Mouse (Mus musculus) forebrain, embryonic 12.5 days (tissue): Measurements from ENCODE around the gene Bcr. TPM values are rescaled to one million over a fixed set of nuclear protein-coding genes. Genes with fewer than 3 reads are reported as not detected.

ENCODE experiments used
- ATAC-seq: fragments of 200-750 bp; cut with Nextera tagmentation; 2 replicates; pipeline ENCODE4 v1.8.0; 2017; ENCODE audit warnings: moderate TSS enrichment; ENCODE audit not compliant: low FRiP score
- H3K27ac ChIP-seq: fragments of 300-500 bp; sonication (generic); 2 replicates; pipeline ENCODE4 v1.5.1; 2016; ENCODE audit warnings: mild to moderate bottlenecking
- H3K27me3 ChIP-seq: fragments of 300-500 bp; sonication (generic); 2 replicates; pipeline ENCODE4 v1.6.1; 2016; ENCODE audit warnings: mild to moderate bottlenecking
- H3K36me3 ChIP-seq: fragments of 300-500 bp; sonication (generic); replicated peaks from 2 replicates; pipeline ENCODE4 v1.6.1; 2016; ENCODE audit warnings: mild to moderate bottlenecking
- H3K4me1 ChIP-seq: fragments of 300-500 bp; sonication (generic); 2 replicates; pipeline ENCODE4 v1.6.1; 2016
- H3K4me2 ChIP-seq: fragments of 300-500 bp; sonication (generic); 2 replicates; pipeline ENCODE4 v1.6.1; 2016; ENCODE audit warnings: mild to moderate bottlenecking, moderate library complexity
- H3K4me3 ChIP-seq: fragments of 300-500 bp; sonication (generic); replicated peaks from 2 replicates; pipeline ENCODE4 v1.5.1; 2016; ENCODE audit warnings: mild to moderate bottlenecking
- H3K9ac ChIP-seq: fragments of 300-500 bp; sonication (generic); 2 replicates; pipeline ENCODE4 v1.6.1; 2016; ENCODE audit warnings: mild to moderate bottlenecking
- H3K9me3 ChIP-seq: fragments of 300-500 bp; sonication (generic); 2 replicates; pipeline ENCODE4 v1.6.1; 2016
- WGBS: fragments of 180-500 bp; shearing (Covaris S2); methylation state at CpG from one replicate; pipeline ENCODE4 v1.1.7; 2016; 5-methylcytosine and 5-hydroxymethylcytosine counted together
- polyA plus RNA-seq: library from polyadenylated mRNA; unstranded; fragments of >200 nt; fragmentation: Nextera tagmentation; extraction: Ambion mirVana; gene quantifications from 2 replicates; pipeline ENCODE4 v1.2.1, GENCODE M21; 2016

The Bcr gene
- 11.5 TPM in 2 replicates for polyA plus RNA-seq

DNA sequence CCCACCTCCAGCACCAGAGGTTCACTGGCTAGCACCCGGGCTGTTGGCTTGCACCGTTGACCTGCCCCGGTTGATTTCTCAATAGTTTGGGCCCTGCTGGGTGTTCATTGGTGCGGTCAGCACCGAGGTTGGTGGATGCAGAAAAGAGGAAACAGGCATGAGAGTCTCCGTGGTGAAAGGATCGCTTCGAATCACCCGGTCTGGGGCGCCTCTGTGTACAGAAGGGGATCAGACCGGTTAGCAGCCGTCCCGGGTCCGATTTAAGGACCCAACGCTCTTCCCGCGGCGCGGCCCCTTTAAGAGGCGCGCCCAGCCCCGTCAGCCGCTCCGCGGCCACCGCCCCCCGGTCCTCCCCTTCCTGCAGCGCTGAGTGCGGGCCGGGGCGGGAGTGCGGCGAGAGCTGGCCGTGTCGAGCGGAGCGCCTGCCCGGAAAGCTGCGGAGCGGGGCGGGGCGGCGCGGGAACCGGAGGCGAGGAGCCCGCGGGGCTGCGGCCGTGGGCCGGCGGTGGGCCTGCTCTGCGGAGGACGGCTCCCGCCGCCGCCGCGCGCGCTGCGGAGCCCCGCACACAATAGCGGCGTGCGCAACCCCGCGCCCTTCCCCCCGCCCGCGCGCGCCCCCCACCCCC is at the start of gene Bcr:
Gene Bcr, plus strand, starts transcription at position 376 of the 626 bp plus-strand sequence.
- peaks cover 74% of the 10 kb centered on the region for H3K4me1 ChIP-seq
- H3K4me2 ChIP-seq: peak within 1 kb of the TSS; percentile 85
- H3K9me3 ChIP-seq: no peaks in the 10 kb centered on the region
- H3K27me3 ChIP-seq: peaks cover 11% of the 10 kb centered on the region; the same call in 1 of the 2 replicates
- H3K9ac ChIP-seq: peak within 1 kb of the TSS; percentile 89
- peak within 1 kb of the TSS; percentile 81 for H3K27ac ChIP-seq
- H3K36me3 ChIP-seq: 0 out of 2 replicates have a peak, but pooled peaks cover 11% of the 10 kb centered on the region
- ATAC-seq: peak; percentile 89
- H3K4me3 ChIP-seq: peak within 1 kb of the TSS; percentile 89
- WGBS: 1% methylated on average over 33 of the region's 73 CpGs

DNA sequence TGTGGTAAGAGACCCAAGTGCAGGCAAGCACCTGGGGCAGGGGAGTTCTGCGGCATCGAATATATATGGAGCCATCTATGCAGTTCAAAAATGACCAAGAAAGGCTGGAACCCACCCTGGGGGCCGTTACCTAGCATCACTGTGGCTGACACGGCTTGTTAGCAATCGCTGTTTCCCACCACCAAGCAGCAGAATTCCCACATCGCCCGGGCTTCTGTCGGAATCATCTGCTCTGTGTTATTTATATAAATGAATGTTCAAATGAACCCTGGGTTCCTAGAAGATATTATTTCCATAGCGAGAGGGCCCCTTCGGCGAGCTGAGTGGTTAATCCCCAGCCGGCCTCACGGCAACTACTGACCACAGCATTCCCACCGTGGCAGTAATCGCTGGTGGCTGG is 49.7 kb upstream of the Bcr start:
- Histone ChIP-seq H3K27me3 (no peaks in the 10 kb centered on the region), H3K27ac (no peak overlapping the region), H3K36me3 (no peaks in the 10 kb centered on the region), H3K4me3 (no peak overlapping the region), H3K4me1 (peaks cover 14% of the 10 kb centered on the region), H3K9ac (no peak overlapping the region), H3K4me2 (no peak overlapping the region), H3K9me3 (no peaks in the 10 kb centered on the region)
- no peak for ATAC-seq
- 92% methylated on average over 15 of the region's 15 CpGs for WGBS

DNA sequence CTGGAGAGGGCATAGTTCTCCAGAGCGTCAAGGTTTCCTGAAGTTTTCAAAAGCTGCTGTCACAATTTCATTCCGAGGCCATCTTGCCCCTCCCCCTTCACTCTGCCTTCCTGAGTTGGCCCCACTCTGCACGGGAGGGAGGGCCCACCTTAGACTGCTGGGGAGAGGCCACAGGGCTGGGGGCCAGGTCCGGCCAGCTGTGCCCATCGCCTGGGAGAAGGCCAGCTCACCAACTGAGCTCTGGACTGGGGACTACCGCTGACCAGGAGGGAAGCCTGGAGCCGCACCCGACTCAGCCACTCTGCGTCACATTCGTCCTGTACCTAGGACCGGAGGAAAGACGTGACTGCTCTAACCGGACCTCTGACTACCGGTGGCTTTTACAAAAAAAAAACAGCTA is 44.9 kb upstream of the Bcr start:
- H3K9me3 ChIP-seq: no peaks in the 10 kb centered on the region
- no peak overlapping the region for H3K9ac ChIP-seq
- no peak overlapping the region for H3K27ac ChIP-seq
- ATAC-seq: no peak
- H3K4me2 ChIP-seq: no peak overlapping the region
- H3K4me1 ChIP-seq: 0 out of 2 replicates have a peak, but pooled peaks cover 4% of the 10 kb centered on the region
- H3K27me3 ChIP-seq: no peaks in the 10 kb centered on the region
- H3K4me3 ChIP-seq: no peak overlapping the region
- WGBS: 81% methylated on average over 14 of the region's 14 CpGs
- H3K36me3 ChIP-seq: no peaks in the 10 kb centered on the region

DNA sequence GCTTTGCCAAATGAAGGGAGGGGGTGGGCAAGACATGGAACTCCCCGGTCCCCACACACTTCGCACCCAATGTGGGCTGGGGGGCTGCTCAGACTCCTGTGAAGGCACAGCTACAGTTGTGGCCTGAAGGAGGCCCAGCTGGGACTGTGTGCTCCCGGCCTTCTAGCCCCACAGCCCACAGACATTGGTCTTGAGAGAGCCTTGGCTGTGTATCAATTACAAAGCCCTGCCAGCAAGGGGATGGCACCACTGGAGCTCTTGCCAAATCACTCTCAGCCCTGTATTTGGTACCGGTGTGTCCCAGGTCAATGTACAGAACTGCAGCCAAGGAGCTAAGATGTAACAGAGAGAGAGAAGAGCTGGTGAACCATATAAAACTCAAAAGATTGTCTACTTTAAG is 43.9 kb upstream of the Bcr start:
- Histone ChIP-seq H3K4me3 (no peak overlapping the region), H3K27ac (no peak overlapping the region), H3K4me2 (no peak overlapping the region), H3K9ac (no peak overlapping the region), H3K9me3 (no peaks in the 10 kb centered on the region), H3K27me3 (no peaks in the 10 kb centered on the region), H3K36me3 (no peaks in the 10 kb centered on the region), H3K4me1 (0 out of 2 replicates have a peak, but pooled peaks cover 4% of the 10 kb centered on the region)
- 86% methylated on average over 4 of the region's 4 CpGs for WGBS
- no peak for ATAC-seq

DNA sequence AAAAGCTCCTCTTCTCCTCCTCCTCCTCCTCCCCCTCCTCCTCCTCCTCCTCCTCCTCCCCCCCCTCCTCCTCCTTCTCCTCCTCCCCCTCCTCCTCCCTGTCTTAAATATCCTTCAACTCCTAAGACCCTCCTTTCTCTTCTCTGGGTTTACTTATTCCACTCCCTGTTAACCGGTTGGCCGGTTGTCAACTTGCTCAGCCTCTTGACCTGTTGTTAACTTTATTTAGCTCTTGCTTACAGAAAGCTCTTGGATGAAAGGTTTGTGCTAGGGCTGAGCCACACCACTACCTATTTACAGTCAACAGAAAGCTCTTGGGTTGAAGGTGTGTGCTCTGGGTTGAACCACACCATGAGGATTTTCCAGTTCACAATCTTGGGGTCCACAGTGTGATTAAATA is 40.1 kb upstream of the Bcr start:
- ATAC-seq: no peak
- no peak overlapping the region for H3K4me2 ChIP-seq
- H3K9me3 ChIP-seq: no peaks in the 10 kb centered on the region
- 61% methylated on average over 2 of the region's 2 CpGs for WGBS
- no peaks in the 10 kb centered on the region for H3K36me3 ChIP-seq
- no peak overlapping the region for H3K4me3 ChIP-seq
- 0 out of 2 replicates have a peak, but pooled peaks cover 4% of the 10 kb centered on the region for H3K4me1 ChIP-seq
- no peak overlapping the region for H3K27ac ChIP-seq
- H3K27me3 ChIP-seq: no peaks in the 10 kb centered on the region
- no peak overlapping the region for H3K9ac ChIP-seq

DNA sequence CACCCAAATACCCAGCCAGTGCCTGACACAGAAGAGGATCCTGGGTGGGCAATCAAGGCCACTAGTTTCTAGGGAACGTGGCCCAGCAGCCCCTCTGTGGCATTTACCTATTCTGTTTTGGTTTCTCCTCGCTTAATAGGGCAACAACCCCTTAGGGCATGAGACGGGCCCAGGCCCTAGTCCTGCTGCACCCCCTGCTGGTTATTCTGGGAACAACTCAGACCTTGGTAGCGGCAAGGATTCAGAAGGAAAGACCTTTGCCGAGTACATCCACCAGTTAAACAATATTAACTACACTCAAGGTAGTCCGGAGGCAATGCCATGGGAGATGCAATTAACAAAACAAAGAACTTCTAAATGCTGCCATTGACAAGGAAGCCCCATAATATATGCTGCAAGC is 39.3 kb upstream of the Bcr start:
- H3K27me3 ChIP-seq: no peaks in the 10 kb centered on the region
- 0 out of 2 replicates have a peak, but pooled peaks cover 4% of the 10 kb centered on the region for H3K4me1 ChIP-seq
- H3K4me3 ChIP-seq: no peak overlapping the region
- H3K36me3 ChIP-seq: no peaks in the 10 kb centered on the region
- no peak overlapping the region for H3K27ac ChIP-seq
- ATAC-seq: peak; percentile 75
- 15% methylated on average over 6 of the region's 6 CpGs for WGBS
- H3K9me3 ChIP-seq: no peaks in the 10 kb centered on the region
- no peak overlapping the region for H3K4me2 ChIP-seq
- H3K9ac ChIP-seq: no peak overlapping the region

DNA sequence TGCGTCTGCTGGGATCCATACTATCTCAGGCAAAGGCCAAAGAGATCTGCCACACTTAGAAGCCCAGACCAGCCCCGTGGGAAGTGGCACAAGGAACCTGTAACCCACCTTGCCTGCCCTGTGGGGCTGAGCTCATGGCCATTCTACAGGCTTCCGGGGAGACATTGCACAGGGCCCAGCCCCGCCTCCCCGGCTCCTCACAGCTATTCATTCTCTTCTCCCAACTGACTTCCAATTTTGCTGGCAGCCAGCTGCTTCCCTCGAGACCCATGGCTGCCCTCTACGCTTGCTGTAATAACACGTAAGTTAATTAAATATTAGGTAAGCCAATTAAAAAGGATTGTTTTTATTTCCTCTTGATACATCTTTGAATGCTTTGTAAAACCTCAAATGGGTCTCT is 33.9 kb upstream of the Bcr start:
- Histone ChIP-seq H3K27ac (no peak overlapping the region), H3K9me3 (no peaks in the 10 kb centered on the region), H3K4me3 (no peak overlapping the region), H3K9ac (no peak overlapping the region), H3K4me1 (peaks cover 5% of the 10 kb centered on the region; the same call in 1 of the 2 replicates), H3K4me2 (no peak overlapping the region), H3K27me3 (no peaks in the 10 kb centered on the region), H3K36me3 (no peaks in the 10 kb centered on the region)
- 60% methylated on average over 8 of the region's 8 CpGs for WGBS
- no peak for ATAC-seq

DNA sequence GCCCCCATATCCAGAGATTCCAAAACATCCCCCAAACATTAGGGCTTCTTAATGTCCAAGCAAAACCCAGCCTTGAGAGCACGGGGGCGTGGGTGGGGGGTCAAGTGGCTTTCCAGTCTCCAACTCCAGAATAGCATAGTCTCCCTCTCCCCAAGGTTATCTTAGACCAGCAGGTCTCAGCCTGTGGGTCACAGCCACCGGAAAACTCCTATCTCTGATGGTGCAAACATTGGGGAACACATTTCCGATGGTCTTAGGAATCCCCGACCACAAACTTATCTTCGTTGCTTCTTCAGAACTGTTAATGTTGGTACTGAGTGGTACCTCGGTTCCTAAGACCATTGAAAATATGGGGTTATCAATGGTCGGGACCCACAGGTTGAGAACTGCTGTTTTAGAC is 31.6 kb upstream of the Bcr start:
- H3K27me3 ChIP-seq: no peaks in the 10 kb centered on the region
- H3K36me3 ChIP-seq: no peaks in the 10 kb centered on the region
- H3K9me3 ChIP-seq: no peaks in the 10 kb centered on the region
- ATAC-seq: no peak
- H3K27ac ChIP-seq: no peak overlapping the region
- H3K4me2 ChIP-seq: no peak overlapping the region
- peaks cover 22% of the 10 kb centered on the region for H3K4me1 ChIP-seq
- no peak overlapping the region for H3K9ac ChIP-seq
- 90% methylated on average over 8 of the region's 8 CpGs for WGBS
- H3K4me3 ChIP-seq: no peak overlapping the region

DNA sequence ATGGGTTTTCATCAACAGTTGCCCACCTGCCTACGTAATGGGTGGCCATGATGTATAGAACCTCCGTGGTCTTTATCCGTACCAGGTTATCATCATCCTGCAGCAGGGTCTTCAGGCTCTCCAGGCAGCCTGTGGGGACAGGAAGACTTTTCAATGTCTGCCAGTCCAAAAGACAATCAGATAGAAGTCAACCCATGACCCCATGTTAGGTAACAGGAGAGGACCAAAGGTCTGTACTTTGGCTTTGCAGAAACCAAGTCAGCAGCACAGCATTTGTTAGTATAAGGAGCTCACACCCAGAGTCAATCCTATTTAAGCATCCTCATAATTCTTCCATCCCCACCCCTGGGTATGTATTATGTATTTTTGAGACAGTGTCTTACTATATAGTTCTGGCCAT is 30.7 kb upstream of the Bcr start:
- WGBS: 91% methylated on average over 3 of the region's 3 CpGs
- Histone ChIP-seq H3K36me3 (no peaks in the 10 kb centered on the region), H3K27ac (no peak overlapping the region), H3K4me3 (no peak overlapping the region), H3K4me1 (peaks cover 22% of the 10 kb centered on the region), H3K9ac (no peak overlapping the region), H3K9me3 (no peaks in the 10 kb centered on the region), H3K27me3 (no peaks in the 10 kb centered on the region), H3K4me2 (no peak overlapping the region)
- no peak for ATAC-seq

DNA sequence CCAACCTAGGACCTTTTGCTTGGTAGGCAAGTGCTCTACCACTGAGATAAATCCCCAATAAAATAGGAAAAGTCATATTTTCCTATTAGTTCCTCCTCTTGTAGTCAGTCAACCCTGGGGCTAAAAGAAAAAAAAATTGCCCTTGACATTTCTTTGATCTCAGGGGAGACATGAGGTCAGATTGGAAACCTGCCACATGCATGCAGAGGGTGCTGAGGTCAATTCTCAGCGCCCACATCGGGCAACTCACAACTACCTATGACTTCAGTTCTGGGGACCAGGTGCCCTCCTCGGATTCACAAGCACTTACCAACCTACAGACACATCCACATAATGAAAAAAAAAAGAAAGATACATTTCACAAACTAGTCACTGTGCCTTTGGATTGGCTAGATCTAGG is 30.2 kb upstream of the Bcr start:
- no peak overlapping the region for H3K27ac ChIP-seq
- 82% methylated on average over 3 of the region's 3 CpGs for WGBS
- ATAC-seq: no peak
- H3K9me3 ChIP-seq: no peaks in the 10 kb centered on the region
- no peak overlapping the region for H3K4me3 ChIP-seq
- H3K4me2 ChIP-seq: no peak overlapping the region
- no peaks in the 10 kb centered on the region for H3K27me3 ChIP-seq
- peaks cover 22% of the 10 kb centered on the region for H3K4me1 ChIP-seq
- no peaks in the 10 kb centered on the region for H3K36me3 ChIP-seq
- no peak overlapping the region for H3K9ac ChIP-seq

DNA sequence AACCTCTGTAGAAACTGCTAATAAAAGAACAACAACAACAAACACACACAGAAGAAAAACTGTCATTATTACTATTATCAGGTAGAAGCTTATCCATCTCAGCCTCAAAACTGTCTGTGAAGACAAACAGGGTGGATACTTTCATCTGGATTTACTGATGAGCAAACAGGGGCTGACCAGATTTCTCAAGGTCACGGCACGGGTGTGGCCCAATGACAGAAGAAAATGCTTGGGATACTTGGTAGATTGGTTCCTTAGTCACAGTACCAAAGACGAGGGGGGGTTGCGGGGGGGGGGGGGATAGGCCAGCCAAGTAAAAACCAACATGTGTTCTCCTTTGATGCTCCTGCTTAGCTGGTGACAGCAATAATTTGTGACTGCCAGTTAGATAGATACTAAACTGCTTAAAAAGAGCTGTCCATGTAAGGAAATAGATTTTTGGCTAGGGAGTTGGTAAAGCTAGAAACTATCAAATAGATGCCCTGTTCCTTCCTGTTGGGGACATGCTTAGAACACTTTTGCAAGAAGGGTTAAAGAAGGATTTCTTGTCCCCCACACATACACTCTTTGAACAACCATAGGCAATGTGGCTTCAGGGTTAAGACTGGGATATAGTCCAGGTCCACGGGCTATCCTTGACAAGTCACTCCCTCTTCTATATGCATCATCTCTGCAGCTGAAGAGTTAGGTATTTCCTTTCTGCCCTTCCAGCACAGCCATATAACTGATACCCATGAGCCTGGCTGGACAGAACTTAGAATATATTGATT is 28.9 kb upstream of the Bcr start:
- no peak overlapping the region for H3K27ac ChIP-seq
- no peak overlapping the region for H3K4me2 ChIP-seq
- ATAC-seq: no peak
- H3K27me3 ChIP-seq: no peaks in the 10 kb centered on the region
- H3K9me3 ChIP-seq: no peaks in the 10 kb centered on the region
- H3K4me3 ChIP-seq: no peak overlapping the region
- 86% methylated on average over 5 of the region's 5 CpGs for WGBS
- H3K36me3 ChIP-seq: no peaks in the 10 kb centered on the region
- H3K4me1 ChIP-seq: peaks cover 26% of the 10 kb centered on the region
- H3K9ac ChIP-seq: no peak overlapping the region

DNA sequence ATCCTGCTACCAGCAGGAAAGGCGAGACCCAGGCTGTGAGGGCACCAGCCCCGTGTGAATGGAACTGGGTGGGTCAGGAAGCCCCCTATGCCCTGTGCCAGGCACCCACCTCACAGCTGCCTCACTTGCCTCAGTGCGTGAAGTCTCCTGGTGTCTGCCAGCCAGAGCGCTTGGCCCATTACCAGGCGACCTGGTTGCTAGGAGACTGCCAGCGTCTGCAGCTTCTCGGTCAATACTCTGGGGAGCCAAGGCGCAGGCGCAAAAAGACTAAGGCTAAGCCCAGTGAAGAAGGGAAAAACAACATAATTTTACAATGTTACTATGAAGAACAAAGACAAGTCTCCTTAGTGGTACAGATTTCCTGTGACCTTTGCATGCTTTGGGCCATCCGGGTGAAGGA is 28.0 kb upstream of the Bcr start, which contains the start of gene Rsph14:
Gene Rsph14, minus strand, starts transcription at position 192 of the 400 bp plus-strand sequence.
- 27% methylated on average over 10 of the region's 10 CpGs for WGBS
- Histone ChIP-seq H3K4me1 (peaks cover 31% of the 10 kb centered on the region), H3K4me2 (peak within 1 kb of the TSS; percentile 32), H3K27ac (peak within 1 kb of the TSS; percentile 44), H3K4me3 (no peak within 1 kb of the TSS), H3K9ac (no peak within 1 kb of the TSS), H3K9me3 (no peaks in the 10 kb centered on the region), H3K36me3 (no peaks in the 10 kb centered on the region), H3K27me3 (no peaks in the 10 kb centered on the region)
- ATAC-seq: peak; percentile 69
